Mouse (Mus musculus): ENCODE measurements around the gene Gstt4. TPM values are rescaled to one million over a fixed set of nuclear protein-coding genes. Genes with fewer than 3 reads are reported as not detected.
A peak's percentile ranks its signal among the peaks of the same experiment; 100 is the strongest.
"Not testable (repeated sequence)": the region's sequence is repeated elsewhere in the genome, so short reads cannot be mapped to it uniquely, and the experiment has no call there.

The Gstt4 gene
- polyA plus RNA-seq, 1 experiment from 2014 or later, result not detected

GRCm38 (mm10) chr10:75852539-75853125 is 30.3 kb upstream of the Gstt4 start:
- Histone ChIP-seq H3K9me3 (no peaks in the 10 kb centered on the region), H3K27me3 (replicated peaks) (no peaks in the 10 kb centered on the region), H3K4me3 (no peak overlapping the region), H3K36me3 (peaks cover 14% of the 10 kb centered on the region), H3K4me1 (peaks cover 16% of the 10 kb centered on the region), H3K27ac (no peak overlapping the region), H3K4me2 (replicated peaks) (no peak overlapping the region), H3K9ac (no peak overlapping the region)
- ATAC-seq (ENCODE audit: low FRiP score, low read depth), result no peak
- WGBS, result 88% methylated on average over 12 of the region's 12 CpGs

GRCm38 (mm10) chr10:75851681-75852080 is 29.3 kb upstream of the Gstt4 start:
- H3K27me3 ChIP-seq (replicated peaks), result no peaks in the 10 kb centered on the region
- no peaks in the 10 kb centered on the region for H3K9me3 ChIP-seq
- WGBS, result 32% methylated on average over 3 of the region's 3 CpGs
- no peak overlapping the region for H3K9ac ChIP-seq
- peak overlapping the region; percentile 13; the same call in 1 of the 2 replicates for H3K4me2 ChIP-seq (replicated peaks)
- peaks cover 4% of the 10 kb centered on the region; the same call in 1 of the 2 replicates for H3K36me3 ChIP-seq
- no peak overlapping the region for H3K4me3 ChIP-seq
- no peak for ATAC-seq (ENCODE audit: low FRiP score, low read depth)
- peaks cover 14% of the 10 kb centered on the region for H3K4me1 ChIP-seq
- H3K27ac ChIP-seq, result no peak overlapping the region

- 2% methylated on average over 6 of the region's 6 CpGs for WGBS
- Histone ChIP-seq H3K4me2 (replicated peaks) (0 out of 2 replicates have a peak overlapping the region, but pooled peaks have one; percentile 13), H3K36me3 (no peaks in the 10 kb centered on the region), H3K27me3 (replicated peaks) (no peaks in the 10 kb centered on the region), H3K4me1 (peaks cover 14% of the 10 kb centered on the region), H3K27ac (no peak overlapping the region), H3K9ac (no peak overlapping the region), H3K9me3 (no peaks in the 10 kb centered on the region), H3K4me3 (no peak overlapping the region)
- no peak for ATAC-seq (ENCODE audit: low FRiP score, low read depth)
Measured at GRCm38 (mm10) chr10:75851076-75851475, 28.7 kb upstream of the Gstt4 start.

- no peaks in the 10 kb centered on the region for H3K27me3 ChIP-seq (replicated peaks)
- no peak overlapping the region for H3K27ac ChIP-seq
- WGBS, result 19% methylated on average over 3 of the region's 3 CpGs
- H3K9me3 ChIP-seq, result no peaks in the 10 kb centered on the region
- ATAC-seq (ENCODE audit: low FRiP score, low read depth), result no peak
- no peak overlapping the region for H3K4me3 ChIP-seq
- no peaks in the 10 kb centered on the region for H3K36me3 ChIP-seq
- no peak overlapping the region for H3K4me2 ChIP-seq (replicated peaks)
- peaks cover 14% of the 10 kb centered on the region for H3K4me1 ChIP-seq
- H3K9ac ChIP-seq, result no peak overlapping the region
Measured at GRCm38 (mm10) chr10:75848382-75848781, 26.0 kb upstream of the Gstt4 start.

- no peaks in the 10 kb centered on the region for H3K9me3 ChIP-seq
- WGBS, result 85% methylated on average over 6 of the region's 6 CpGs
- no peak overlapping the region for H3K9ac ChIP-seq
- ATAC-seq (ENCODE audit: low FRiP score, low read depth), result no peak
- H3K4me1 ChIP-seq, result 0 out of 2 replicates have a peak, but pooled peaks cover 4% of the 10 kb centered on the region
- H3K27me3 ChIP-seq (replicated peaks), result no peaks in the 10 kb centered on the region
- no peak overlapping the region for H3K27ac ChIP-seq
- no peak overlapping the region for H3K4me2 ChIP-seq (replicated peaks)
- no peak overlapping the region for H3K4me3 ChIP-seq
- H3K36me3 ChIP-seq, result no peaks in the 10 kb centered on the region
Measured at GRCm38 (mm10) chr10:75845306-75845930, 23.1 kb upstream of the Gstt4 start.

- H3K36me3 ChIP-seq, result no peaks in the 10 kb centered on the region
- no peak overlapping the region for H3K4me3 ChIP-seq
- no peak overlapping the region for H3K4me2 ChIP-seq (replicated peaks)
- no peak overlapping the region for H3K27ac ChIP-seq
- 73% methylated on average over 1 of the region's 1 CpGs for WGBS
- H3K4me1 ChIP-seq, result no peaks in the 10 kb centered on the region
- ATAC-seq (ENCODE audit: low FRiP score, low read depth), result no peak
- no peaks in the 10 kb centered on the region for H3K27me3 ChIP-seq (replicated peaks)
- H3K9me3 ChIP-seq, result no peaks in the 10 kb centered on the region
- H3K9ac ChIP-seq, result no peak overlapping the region
Measured at GRCm38 (mm10) chr10:75844800-75845199, 22.5 kb upstream of the Gstt4 start.

GRCm38 (mm10) chr10:75843898-75844297 is 21.6 kb upstream of the Gstt4 start:
- H3K9ac ChIP-seq; H3K4me2 ChIP-seq (replicated peaks); H3K4me1 ChIP-seq; H3K36me3 ChIP-seq; H3K9me3 ChIP-seq; H3K4me3 ChIP-seq; H3K27me3 ChIP-seq (replicated peaks); ATAC-seq (ENCODE audit: low FRiP score, low read depth); H3K27ac ChIP-seq: not testable (repeated sequence)
- WGBS, result 82% methylated on average over 6 of the region's 6 CpGs

GRCm38 (mm10) chr10:75839092-75839491 is 16.7 kb upstream of the Gstt4 start:
- 87% methylated on average over 10 of the region's 10 CpGs for WGBS
- Histone ChIP-seq H3K4me2 (replicated peaks) (no peak overlapping the region), H3K4me3 (no peak overlapping the region), H3K4me1 (peaks cover 15% of the 10 kb centered on the region), H3K9me3 (no peaks in the 10 kb centered on the region), H3K27ac (no peak overlapping the region), H3K27me3 (replicated peaks) (peaks cover 7% of the 10 kb centered on the region), H3K9ac (no peak overlapping the region), H3K36me3 (no peaks in the 10 kb centered on the region)
- no peak for ATAC-seq (ENCODE audit: low FRiP score, low read depth)

GRCm38 (mm10) chr10:75837248-75837759 is 15.0 kb upstream of the Gstt4 start, which contains the start of gene Gstt2:
Gene Gstt2, minus strand, starts transcription at chr10:75837424.
- Histone ChIP-seq H3K4me1 (peaks cover 19% of the 10 kb centered on the region), H3K4me3 (peak within 1 kb of the TSS; percentile 38), H3K36me3 (no peaks in the 10 kb centered on the region), H3K27ac (0 out of 2 replicates have a peak within 1 kb of the TSS, but pooled peaks have one; percentile 13), H3K27me3 (replicated peaks) (peaks cover 23% of the 10 kb centered on the region), H3K9me3 (no peaks in the 10 kb centered on the region), H3K4me2 (replicated peaks) (peak within 1 kb of the TSS; percentile 64), H3K9ac (peak within 1 kb of the TSS; percentile 51)
- WGBS, result under 1% methylated on average over 21 of the region's 21 CpGs
- ATAC-seq (ENCODE audit: low FRiP score, low read depth), result peak; percentile 92

GRCm38 (mm10) chr10:75835761-75836531 is 13.6 kb upstream of the Gstt4 start:
- Histone ChIP-seq H3K9me3 (no peaks in the 10 kb centered on the region), H3K27ac (no peak overlapping the region), H3K4me2 (replicated peaks) (peak overlapping the region; percentile 64), H3K9ac (no peak overlapping the region), H3K27me3 (replicated peaks) (peaks cover 23% of the 10 kb centered on the region), H3K4me1 (peaks cover 19% of the 10 kb centered on the region), H3K4me3 (no peak overlapping the region), H3K36me3 (no peaks in the 10 kb centered on the region)
- 26% methylated on average over 8 of the region's 10 CpGs for WGBS
- ATAC-seq (ENCODE audit: low FRiP score, low read depth), result no peak

GRCm38 (mm10) chr10:75835307-75835706 is 13.0 kb upstream of the Gstt4 start:
- 0 out of 2 replicates have a peak overlapping the region, but pooled peaks have one; percentile 8 for H3K9ac ChIP-seq
- peaks cover 23% of the 10 kb centered on the region for H3K27me3 ChIP-seq (replicated peaks)
- 3% methylated on average over 10 of the region's 10 CpGs for WGBS
- no peak overlapping the region for H3K4me3 ChIP-seq
- peaks cover 19% of the 10 kb centered on the region for H3K4me1 ChIP-seq
- ATAC-seq (ENCODE audit: low FRiP score, low read depth), result no peak
- H3K9me3 ChIP-seq, result no peaks in the 10 kb centered on the region
- H3K27ac ChIP-seq, result no peak overlapping the region
- peak overlapping the region; percentile 64 for H3K4me2 ChIP-seq (replicated peaks)
- no peaks in the 10 kb centered on the region for H3K36me3 ChIP-seq

- 19% methylated on average over 9 of the region's 9 CpGs for WGBS
- Histone ChIP-seq H3K27me3 (replicated peaks) (peaks cover 23% of the 10 kb centered on the region), H3K9me3 (no peaks in the 10 kb centered on the region), H3K9ac (no peak overlapping the region), H3K4me3 (peak overlapping the region; percentile 33), H3K27ac (no peak overlapping the region), H3K4me1 (peaks cover 19% of the 10 kb centered on the region), H3K4me2 (replicated peaks) (peak overlapping the region; percentile 63), H3K36me3 (no peaks in the 10 kb centered on the region)
- no peak for ATAC-seq (ENCODE audit: low FRiP score, low read depth)
Measured at GRCm38 (mm10) chr10:75834721-75835120, 12.4 kb upstream of the Gstt4 start.
